Comparison of ENCODE assay signal across 13 mouse cellular contexts in the genomic region with DNA sequence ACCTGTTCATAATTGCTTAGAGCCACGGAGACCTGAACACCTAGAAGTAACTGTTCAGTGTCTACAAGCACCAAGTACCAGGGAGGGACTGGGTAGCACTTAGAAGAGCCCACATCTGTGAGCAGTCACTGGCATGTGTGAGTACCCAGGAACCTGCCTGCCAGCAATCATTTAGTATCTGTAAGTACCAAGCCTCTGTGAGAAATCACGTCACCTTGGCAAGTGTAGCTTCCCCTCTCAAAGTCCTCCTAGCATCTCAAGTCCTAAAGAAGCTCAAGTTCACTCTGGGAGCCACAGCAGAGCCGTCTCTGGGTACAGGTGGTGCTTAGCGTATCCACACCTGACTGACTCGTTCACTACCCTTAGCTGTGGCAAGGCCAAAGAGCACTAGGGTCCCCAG.
"Had no signal": no experiment of that assay in that cellular context is flagged by ENCODE, and none has a peak within 500 bp of the region (broad histone marks: within the 10 kb centered on the region; RNA-seq: fewer than 3 reads in every experiment).

No protein-coding gene starts in this region.

- H3K4me3 ChIP-seq: layer of hippocampus, adult 2 months; limb, embryonic 13.5 days; myocyte; neural tube, embryonic 15.5 days had no signal

- H3K9ac ChIP-seq: limb, embryonic 13.5 days; liver, embryonic 14.5 days; neural tube, embryonic 15.5 days had no signal

- H3K36me3 ChIP-seq: neural tube, embryonic 15.5 days had no signal

- H3K27ac ChIP-seq: layer of hippocampus, adult 2 months; liver, embryonic 14.5 days had no signal

- DNase-seq: kidney, adult 11 months; kidney, postnatal 10 days; kidney, postnatal 4 days; left cerebral cortex, postnatal 4 days; lung, postnatal 10 days; midbrain, embryonic 14.5 days; right cerebral cortex, adult 18-20 months; right cerebral cortex, postnatal 25 days had no signal

- H3K27me3 ChIP-seq: limb, embryonic 13.5 days; neural tube, embryonic 15.5 days had no signal

- H3K9me3 ChIP-seq: limb, embryonic 13.5 days; neural tube, embryonic 15.5 days had no signal

- H3K4me2 ChIP-seq: limb, embryonic 13.5 days; neural tube, embryonic 15.5 days had no signal
